Mouse (Mus musculus) midbrain, embryonic 11.5 days (tissue): ENCODE measurements around the gene St6gal1. TPM values are rescaled to one million over a fixed set of nuclear protein-coding genes. Genes with fewer than 3 reads are reported as not detected.

ENCODE experiments used
- ATAC-seq: fragments of 200-750 bp; cut with Nextera tagmentation; 2 replicates; pipeline ENCODE4 v1.8.0; 2017; ENCODE audit warnings: moderate TSS enrichment, moderate library complexity; ENCODE audit not compliant: low FRiP score
- DNase-seq: peaks from one replicate; pipeline ENCODE4 v3.0.0; 2015; ENCODE audit warnings: low spot score; ENCODE audit errors: missing footprints
- H3K27ac ChIP-seq: fragments of 300-500 bp; sonication (generic); 2 replicates; pipeline ENCODE4 v1.5.1; 2014; ENCODE audit warnings: low read depth, low read length
- H3K27me3 ChIP-seq: fragments of 300-500 bp; sonication (generic); 2 replicates; pipeline ENCODE4 v1.6.1; 2014; ENCODE audit warnings: mild to moderate bottlenecking, low read length, moderate library complexity, mixed read lengths; ENCODE audit not compliant: control insufficient read depth, insufficient read depth
- H3K36me3 ChIP-seq: fragments of 300-500 bp; sonication (generic); 2 replicates; pipeline ENCODE4 v1.6.1; 2014; ENCODE audit warnings: mild to moderate bottlenecking, low read length, moderate library complexity, mixed read lengths; ENCODE audit not compliant: control insufficient read depth, insufficient read depth
- H3K4me1 ChIP-seq: fragments of 300-500 bp; sonication (generic); 2 replicates; pipeline ENCODE4 v1.6.1; 2014; ENCODE audit warnings: low read length; ENCODE audit not compliant: control insufficient read depth, insufficient read depth
- H3K4me2 ChIP-seq: fragments of 300-500 bp; sonication (generic); 2 replicates; pipeline ENCODE4 v1.6.1; 2014; ENCODE audit warnings: mild to moderate bottlenecking, moderate library complexity
- H3K4me3 ChIP-seq: fragments of 300-500 bp; sonication (generic); 2 replicates; pipeline ENCODE4 v1.5.1; 2014; ENCODE audit warnings: low read depth, low read length
- H3K9ac ChIP-seq: fragments of 300-500 bp; sonication (generic); 2 replicates; pipeline ENCODE4 v1.6.1; 2014; ENCODE audit warnings: low read length
- H3K9me3 ChIP-seq: fragments of 300-500 bp; sonication (generic); 2 replicates; pipeline ENCODE4 v1.6.1; 2016; ENCODE audit warnings: low read length; ENCODE audit not compliant: control insufficient read depth
- WGBS: fragments of 180-500 bp; shearing (Covaris S2); extraction: QIAGEN DNeasy Blood & Tissue Kit; methylation state at CpG from one replicate; pipeline ENCODE4 v1.1.7; 2014; 5-methylcytosine and 5-hydroxymethylcytosine counted together
- polyA plus RNA-seq: library from polyadenylated mRNA; unstranded; fragments of >200 nt; fragmentation: Nextera tagmentation; extraction: Ambion mirVana; gene quantifications from 2 replicates; pipeline ENCODE4 v1.2.1, GENCODE M21; 2014

The St6gal1 gene
- polyA plus RNA-seq, 1 experiment from 2014 or later, result 31.8 TPM

DNA sequence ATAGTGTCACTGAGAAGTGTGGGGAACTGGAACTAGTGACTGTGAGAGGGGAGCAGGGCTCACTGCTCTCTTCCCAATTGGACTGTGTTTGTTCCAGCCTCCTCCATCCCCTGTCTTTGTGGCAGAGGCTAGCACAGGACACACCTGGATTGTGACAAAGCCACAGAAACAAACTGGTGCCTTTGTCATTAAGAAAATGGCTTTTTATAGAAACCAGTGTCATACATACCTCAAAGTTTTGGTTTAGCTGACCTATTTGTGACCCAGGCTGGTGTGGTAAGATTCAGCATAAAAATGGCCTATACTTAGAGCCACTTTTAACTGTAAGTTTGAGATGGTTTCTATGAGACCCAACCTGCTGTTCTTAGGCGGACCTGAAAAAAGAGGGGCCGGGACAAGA lies 116.7 kb downstream of the St6gal1 start:
- no peak overlapping the region for H3K4me2 ChIP-seq
- H3K9me3 ChIP-seq, result no peaks in the 10 kb centered on the region
- no peaks in the 10 kb centered on the region for H3K4me1 ChIP-seq
- no peak overlapping the region for H3K9ac ChIP-seq
- WGBS, result 97% methylated on average over 2 of the region's 2 CpGs
- no peak overlapping the region for H3K27ac ChIP-seq
- H3K27me3 ChIP-seq, result no peaks in the 10 kb centered on the region
- H3K4me3 ChIP-seq, result no peak overlapping the region
- H3K36me3 ChIP-seq, result peaks cover 2% of the 10 kb centered on the region; the same call in 1 of the 2 replicates
- DNase-seq (no peak), ATAC-seq (no peak)

- WGBS, result 27% methylated on average over 2 of the region's 2 CpGs
- ATAC-seq (no peak), DNase-seq (no peak)
- H3K27ac ChIP-seq, result no peak overlapping the region
- H3K4me2 ChIP-seq, result no peak overlapping the region
- no peaks in the 10 kb centered on the region for H3K27me3 ChIP-seq
- H3K9ac ChIP-seq, result no peak overlapping the region
- H3K4me3 ChIP-seq, result no peak overlapping the region
- H3K4me1 ChIP-seq, result peaks cover 6% of the 10 kb centered on the region
- no peaks in the 10 kb centered on the region for H3K9me3 ChIP-seq
- H3K36me3 ChIP-seq, result no peaks in the 10 kb centered on the region
Observed at GRCm38 (mm10) chr16:23350802-23351201, 126.3 kb downstream of the St6gal1 start.

DNA sequence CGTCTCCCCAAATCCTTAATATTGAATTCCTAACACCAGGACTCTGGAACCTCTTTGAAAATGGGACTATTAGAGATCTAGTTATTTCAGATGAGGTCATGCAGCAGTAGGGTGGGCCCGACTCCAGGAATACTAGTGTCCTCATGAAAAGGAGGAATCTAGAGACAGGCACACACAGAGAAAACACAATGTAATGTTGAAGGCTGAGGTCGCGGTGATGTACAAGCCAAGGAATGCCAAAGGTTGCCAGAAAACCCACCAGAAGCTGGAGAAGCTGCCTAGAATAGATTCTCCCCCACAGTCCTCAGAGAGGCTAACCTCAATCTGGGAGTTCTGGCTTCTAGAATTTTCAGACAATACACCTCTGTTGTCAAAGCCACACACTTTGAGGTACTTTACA lies 136.5 kb downstream of the St6gal1 start:
- H3K36me3 ChIP-seq, result no peaks in the 10 kb centered on the region
- H3K27me3 ChIP-seq, result no peaks in the 10 kb centered on the region
- H3K4me2 ChIP-seq, result no peak overlapping the region
- H3K4me1 ChIP-seq, result no peaks in the 10 kb centered on the region
- no peak overlapping the region for H3K9ac ChIP-seq
- DNase-seq (no peak), ATAC-seq (no peak)
- no peak overlapping the region for H3K27ac ChIP-seq
- H3K9me3 ChIP-seq, result no peaks in the 10 kb centered on the region
- H3K4me3 ChIP-seq, result no peak overlapping the region
- 90% methylated on average over 4 of the region's 4 CpGs for WGBS

- no peaks in the 10 kb centered on the region for H3K27me3 ChIP-seq
- H3K9ac ChIP-seq, result no peak overlapping the region
- H3K4me3 ChIP-seq, result no peak overlapping the region
- no peaks in the 10 kb centered on the region for H3K4me1 ChIP-seq
- H3K27ac ChIP-seq, result no peak overlapping the region
- whole genome bisulfite sequencing, result 87% methylated on average over 3 of the region's 3 CpGs
- H3K4me2 ChIP-seq, result no peak overlapping the region
- ATAC-seq (no peak), DNase-seq (no peak)
- no peaks in the 10 kb centered on the region for H3K36me3 ChIP-seq
- no peaks in the 10 kb centered on the region for H3K9me3 ChIP-seq
Observed at GRCm38 (mm10) chr16:23361434-23361970, 137.0 kb downstream of the St6gal1 start.

- no peaks in the 10 kb centered on the region for H3K27me3 ChIP-seq
- ATAC-seq (no peak), DNase-seq (no peak)
- no peak overlapping the region for H3K27ac ChIP-seq
- H3K4me1 ChIP-seq, result no peaks in the 10 kb centered on the region
- H3K4me2 ChIP-seq, result no peak overlapping the region
- no peak overlapping the region for H3K9ac ChIP-seq
- H3K9me3 ChIP-seq, result no peaks in the 10 kb centered on the region
- WGBS, result 81% methylated on average over 2 of the region's 2 CpGs
- H3K4me3 ChIP-seq, result no peak overlapping the region
- H3K36me3 ChIP-seq, result no peaks in the 10 kb centered on the region
Observed at GRCm38 (mm10) chr16:23364328-23364990, 139.9 kb downstream of the St6gal1 start.

GRCm38 (mm10) chr16:23369124-23369523 lies 144.6 kb downstream of the St6gal1 start:
- no peaks in the 10 kb centered on the region for H3K36me3 ChIP-seq
- ATAC-seq (no peak), DNase-seq (no peak)
- H3K27me3 ChIP-seq, result no peaks in the 10 kb centered on the region
- WGBS, result 67% methylated on average over 3 of the region's 3 CpGs
- no peak overlapping the region for H3K4me3 ChIP-seq
- H3K4me2 ChIP-seq, result no peak overlapping the region
- no peaks in the 10 kb centered on the region for H3K4me1 ChIP-seq
- no peak overlapping the region for H3K9ac ChIP-seq
- no peaks in the 10 kb centered on the region for H3K9me3 ChIP-seq
- no peak overlapping the region for H3K27ac ChIP-seq

- Histone ChIP-seq H3K36me3 (no peaks in the 10 kb centered on the region), H3K27ac (no peak overlapping the region), H3K9ac (no peak overlapping the region), H3K4me1 (no peaks in the 10 kb centered on the region), H3K4me2 (no peak overlapping the region), H3K4me3 (no peak overlapping the region), H3K9me3 (no peaks in the 10 kb centered on the region), H3K27me3 (no peaks in the 10 kb centered on the region)
- ATAC-seq (no peak), DNase-seq (no peak)
- WGBS, result 91% methylated on average over 7 of the region's 7 CpGs
Observed at GRCm38 (mm10) chr16:23370724-23371123, 146.2 kb downstream of the St6gal1 start.

- ATAC-seq (no peak), DNase-seq (no peak)
- Histone ChIP-seq H3K4me2 (no peak overlapping the region), H3K9me3 (no peaks in the 10 kb centered on the region), H3K4me3 (no peak overlapping the region), H3K27ac (no peak overlapping the region), H3K4me1 (no peaks in the 10 kb centered on the region), H3K9ac (no peak overlapping the region), H3K36me3 (no peaks in the 10 kb centered on the region), H3K27me3 (no peaks in the 10 kb centered on the region)
- 92% methylated on average over 2 of the region's 2 CpGs for WGBS
Observed at GRCm38 (mm10) chr16:23372340-23372739, 147.8 kb downstream of the St6gal1 start.

GRCm38 (mm10) chr16:23374068-23374467 lies 149.5 kb downstream of the St6gal1 start:
- no peak for ATAC-seq
- no peaks in the 10 kb centered on the region for H3K27me3 ChIP-seq

More at GRCm38 (mm10) chr16:23374068-23374467, 149.5 kb downstream of the St6gal1 start:
- DNase-seq, result no peak
- no peaks in the 10 kb centered on the region for H3K4me1 ChIP-seq
- no peak overlapping the region for H3K27ac ChIP-seq
- no peaks in the 10 kb centered on the region for H3K9me3 ChIP-seq
- 87% methylated on average over 4 of the region's 4 CpGs for WGBS
- H3K9ac ChIP-seq, result no peak overlapping the region
- H3K4me2 ChIP-seq, result no peak overlapping the region
- no peaks in the 10 kb centered on the region for H3K36me3 ChIP-seq
- H3K4me3 ChIP-seq, result no peak overlapping the region
